Mouse (Mus musculus): ENCODE measurements at regions not wholly inside any gene's neighbourhood (a gene's known extent, or its start where the extent isn't known, plus 50 kb on each side); places are given as distances from the start of the nearest gene placed in this dataset.

DNA sequence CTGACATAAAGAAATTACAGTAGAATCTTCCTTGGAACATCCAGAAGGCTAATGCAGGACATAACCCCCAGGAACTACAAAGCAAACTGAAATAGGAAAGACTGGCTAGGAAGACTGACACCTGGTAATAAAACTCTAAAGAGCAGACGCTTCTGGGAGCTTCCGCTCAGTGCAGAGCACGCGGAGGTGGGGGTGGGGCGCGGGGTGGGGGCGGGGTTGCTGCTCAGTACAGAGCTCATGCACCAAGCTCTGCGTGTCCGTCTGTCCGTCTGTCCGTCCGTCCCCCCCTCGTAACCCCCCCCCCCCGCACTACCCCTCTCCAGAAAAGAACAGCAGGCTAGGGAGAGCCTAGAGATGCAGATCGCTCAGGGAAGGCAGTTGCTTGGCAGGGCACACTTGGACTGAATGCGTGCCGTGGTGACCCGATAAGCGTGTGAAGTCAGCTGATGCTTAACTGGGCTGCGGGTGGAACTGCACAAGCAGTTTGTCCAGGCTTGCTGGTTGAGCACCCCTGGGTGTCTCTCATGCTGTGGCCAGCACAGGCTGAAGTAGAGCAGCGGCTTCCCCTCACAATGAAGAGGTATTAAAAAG lies 137.9 kb upstream of the Rapgef5 start:
- no peak for TF ChIP-seq CTCF (IDR thresholded peaks at IDR 0.05; ENCODE audit: low read depth, low read length)
- no peak for TF ChIP-seq POLR2A (IDR thresholded peaks at IDR 0.05; ENCODE audit: insufficient read depth, low read length)

Measured in ES-Bruce4 (cell line).